Mouse (Mus musculus): ENCODE measurements at regions not wholly inside any gene's neighbourhood (a gene's known extent, or its start where the extent isn't known, plus 50 kb on each side); places are given as distances from the start of the nearest gene placed in this dataset.

- Histone ChIP-seq H3K9me3 (replicated peaks) (no peaks in the 10 kb centered on the region), H3K4me3 (no peak overlapping the region), H3K4me2 (no peak overlapping the region), H3K27ac (no peak overlapping the region), H3K4me1 (no peaks in the 10 kb centered on the region), H3K27me3 (no peaks in the 10 kb centered on the region), H3K9ac (no peak overlapping the region), H3K36me3 (ENCODE audit: poor library complexity, severe bottlenecking) (no peaks in the 10 kb centered on the region)
- no peak for ATAC-seq
- 78% methylated on average over 9 of the region's 9 CpGs for WGBS
These were observed 200.9 kb upstream of the Tll1 start for GRCm38 (mm10) chr8:64406775-64407490.

GRCm38 (mm10) chr8:64399554-64399953, 193.5 kb upstream of the Tll1 start:
- WGBS = 62% methylated on average over 3 of the region's 3 CpGs
- H3K4me3 ChIP-seq = no peak overlapping the region
- no peaks in the 10 kb centered on the region for H3K9me3 ChIP-seq (replicated peaks)
- no peaks in the 10 kb centered on the region for H3K4me1 ChIP-seq
- no peaks in the 10 kb centered on the region for H3K36me3 ChIP-seq (ENCODE audit: poor library complexity, severe bottlenecking)
- no peak overlapping the region for H3K9ac ChIP-seq
- no peak overlapping the region for H3K4me2 ChIP-seq
- H3K27ac ChIP-seq = no peak overlapping the region
- no peak for ATAC-seq
- H3K27me3 ChIP-seq = no peaks in the 10 kb centered on the region

GRCm38 (mm10) chr8:64397876-64398275, 191.8 kb upstream of the Tll1 start:
- Histone ChIP-seq H3K4me3 (no peak overlapping the region), H3K9me3 (replicated peaks) (no peaks in the 10 kb centered on the region), H3K9ac (no peak overlapping the region), H3K27me3 (no peaks in the 10 kb centered on the region), H3K4me1 (no peaks in the 10 kb centered on the region), H3K27ac (no peak overlapping the region), H3K36me3 (ENCODE audit: poor library complexity, severe bottlenecking) (no peaks in the 10 kb centered on the region), H3K4me2 (no peak overlapping the region)
- 83% methylated on average over 4 of the region's 4 CpGs for WGBS
- no peak for ATAC-seq

- no peak for ATAC-seq
- Histone ChIP-seq H3K27me3 (no peaks in the 10 kb centered on the region), H3K36me3 (ENCODE audit: poor library complexity, severe bottlenecking) (no peaks in the 10 kb centered on the region), H3K4me2 (no peak overlapping the region), H3K4me1 (no peaks in the 10 kb centered on the region), H3K9ac (no peak overlapping the region), H3K4me3 (no peak overlapping the region), H3K9me3 (replicated peaks) (no peaks in the 10 kb centered on the region), H3K27ac (no peak overlapping the region)
- WGBS = 89% methylated on average over 5 of the region's 5 CpGs
These were observed 189.7 kb upstream of the Tll1 start for GRCm38 (mm10) chr8:64395816-64396215.

- H3K4me3 ChIP-seq = no peak overlapping the region
- H3K9ac ChIP-seq = no peak overlapping the region
- no peak overlapping the region; the same call in 1 of the 2 replicates for H3K27ac ChIP-seq
- no peaks in the 10 kb centered on the region for H3K36me3 ChIP-seq (ENCODE audit: poor library complexity, severe bottlenecking)
- H3K4me1 ChIP-seq = no peaks in the 10 kb centered on the region
- no peaks in the 10 kb centered on the region for H3K9me3 ChIP-seq (replicated peaks)
- no peaks in the 10 kb centered on the region for H3K27me3 ChIP-seq
- no peak for ATAC-seq
- no peak overlapping the region for H3K4me2 ChIP-seq
- WGBS = 61% methylated on average over 5 of the region's 5 CpGs
These were observed 183.4 kb upstream of the Tll1 start for GRCm38 (mm10) chr8:64389488-64389887.

- no peak overlapping the region for H3K4me3 ChIP-seq
- no peaks in the 10 kb centered on the region for H3K9me3 ChIP-seq (replicated peaks)
- no peaks in the 10 kb centered on the region for H3K4me1 ChIP-seq
- no peak overlapping the region for H3K4me2 ChIP-seq
- WGBS = 63% methylated on average over 2 of the region's 2 CpGs
- no peak; the same call in 1 of the 2 replicates for ATAC-seq
- no peak overlapping the region for H3K9ac ChIP-seq
- H3K36me3 ChIP-seq (ENCODE audit: poor library complexity, severe bottlenecking) = no peaks in the 10 kb centered on the region
- no peaks in the 10 kb centered on the region for H3K27me3 ChIP-seq
- no peak overlapping the region for H3K27ac ChIP-seq
These were observed 182.2 kb upstream of the Tll1 start for GRCm38 (mm10) chr8:64388299-64388698.

GRCm38 (mm10) chr8:64379732-64380349, 173.8 kb upstream of the Tll1 start:
- no peaks in the 10 kb centered on the region for H3K9me3 ChIP-seq (replicated peaks)
- H3K27me3 ChIP-seq = no peaks in the 10 kb centered on the region
- no peaks in the 10 kb centered on the region for H3K4me1 ChIP-seq
- no peak overlapping the region for H3K4me2 ChIP-seq
- no peak for ATAC-seq
- H3K4me3 ChIP-seq = no peak overlapping the region
- no peak overlapping the region for H3K9ac ChIP-seq
- H3K36me3 ChIP-seq (ENCODE audit: poor library complexity, severe bottlenecking) = no peaks in the 10 kb centered on the region
- WGBS = 87% methylated on average over 9 of the region's 9 CpGs
- H3K27ac ChIP-seq = no peak overlapping the region

- no peaks in the 10 kb centered on the region for H3K27me3 ChIP-seq
- no peak overlapping the region for H3K9ac ChIP-seq
- no peak overlapping the region for H3K27ac ChIP-seq
- no peak overlapping the region for H3K4me3 ChIP-seq
- WGBS = 80% methylated on average over 2 of the region's 2 CpGs
- no peak for ATAC-seq
- H3K4me2 ChIP-seq = no peak overlapping the region
- H3K9me3 ChIP-seq (replicated peaks) = no peaks in the 10 kb centered on the region
- no peaks in the 10 kb centered on the region for H3K4me1 ChIP-seq
- no peaks in the 10 kb centered on the region for H3K36me3 ChIP-seq (ENCODE audit: poor library complexity, severe bottlenecking)
These were observed 171.8 kb upstream of the Tll1 start for GRCm38 (mm10) chr8:64377830-64378229.

GRCm38 (mm10) chr8:64375509-64375908, 169.4 kb upstream of the Tll1 start:
- no peaks in the 10 kb centered on the region for H3K9me3 ChIP-seq (replicated peaks)
- no peak for ATAC-seq
- no peaks in the 10 kb centered on the region for H3K27me3 ChIP-seq
- no peaks in the 10 kb centered on the region for H3K4me1 ChIP-seq
- WGBS = 92% methylated on average over 4 of the region's 4 CpGs
- H3K27ac ChIP-seq = no peak overlapping the region
- no peak overlapping the region for H3K4me3 ChIP-seq
- no peak overlapping the region for H3K4me2 ChIP-seq
- no peak overlapping the region for H3K9ac ChIP-seq
- no peaks in the 10 kb centered on the region for H3K36me3 ChIP-seq (ENCODE audit: poor library complexity, severe bottlenecking)

GRCm38 (mm10) chr8:64374980-64375379, 168.9 kb upstream of the Tll1 start:
- no peak for ATAC-seq
- Histone ChIP-seq H3K9me3 (replicated peaks) (no peaks in the 10 kb centered on the region), H3K27ac (no peak overlapping the region), H3K4me2 (no peak overlapping the region), H3K9ac (no peak overlapping the region), H3K27me3 (no peaks in the 10 kb centered on the region), H3K4me1 (no peaks in the 10 kb centered on the region), H3K36me3 (ENCODE audit: poor library complexity, severe bottlenecking) (no peaks in the 10 kb centered on the region), H3K4me3 (no peak overlapping the region)
- 66% methylated on average over 5 of the region's 5 CpGs for WGBS

GRCm38 (mm10) chr8:64369973-64370372, 163.9 kb upstream of the Tll1 start:
- ATAC-seq = no peak
- no peak overlapping the region for H3K4me3 ChIP-seq
- H3K4me2 ChIP-seq = no peak overlapping the region
- no peak overlapping the region for H3K27ac ChIP-seq
- 48% methylated on average over 6 of the region's 6 CpGs for WGBS
- H3K27me3 ChIP-seq = no peaks in the 10 kb centered on the region
- H3K4me1 ChIP-seq = peaks cover 4% of the 10 kb centered on the region; the same call in 1 of the 2 replicates
- H3K9ac ChIP-seq = no peak overlapping the region
- no peaks in the 10 kb centered on the region for H3K36me3 ChIP-seq (ENCODE audit: poor library complexity, severe bottlenecking)
- no peaks in the 10 kb centered on the region for H3K9me3 ChIP-seq (replicated peaks)

- Histone ChIP-seq H3K9ac (no peak overlapping the region), H3K4me1 (peaks cover 4% of the 10 kb centered on the region; the same call in 1 of the 2 replicates), H3K4me2 (no peak overlapping the region), H3K27me3 (no peaks in the 10 kb centered on the region), H3K4me3 (no peak overlapping the region), H3K27ac (no peak overlapping the region), H3K36me3 (ENCODE audit: poor library complexity, severe bottlenecking) (no peaks in the 10 kb centered on the region), H3K9me3 (replicated peaks) (no peaks in the 10 kb centered on the region)
- no peak for ATAC-seq
- WGBS = 95% methylated on average over 4 of the region's 4 CpGs
These were observed 161.8 kb upstream of the Tll1 start for GRCm38 (mm10) chr8:64367906-64368305.

GRCm38 (mm10) chr8:64366974-64367266, 160.8 kb upstream of the Tll1 start:
- WGBS = 53% methylated on average over 9 of the region's 9 CpGs
- Histone ChIP-seq H3K4me3 (no peak overlapping the region), H3K27ac (no peak overlapping the region), H3K4me1 (peaks cover 4% of the 10 kb centered on the region; the same call in 1 of the 2 replicates), H3K27me3 (no peaks in the 10 kb centered on the region), H3K36me3 (ENCODE audit: poor library complexity, severe bottlenecking) (no peaks in the 10 kb centered on the region), H3K4me2 (no peak overlapping the region), H3K9me3 (replicated peaks) (no peaks in the 10 kb centered on the region), H3K9ac (no peak overlapping the region)
- no peak for ATAC-seq
